Mouse (Mus musculus) spleen, adult 12 weeks (tissue): ENCODE measurements around the gene Crybb2.
A peak's percentile ranks its signal among the peaks of the same experiment; 100 is the strongest.

Source experiments
- DNase-seq: peaks from one replicate; pipeline ENCODE4 v3.0.0; 2022; ENCODE audit warnings: low spot score

Gene Crybb2

DNA sequence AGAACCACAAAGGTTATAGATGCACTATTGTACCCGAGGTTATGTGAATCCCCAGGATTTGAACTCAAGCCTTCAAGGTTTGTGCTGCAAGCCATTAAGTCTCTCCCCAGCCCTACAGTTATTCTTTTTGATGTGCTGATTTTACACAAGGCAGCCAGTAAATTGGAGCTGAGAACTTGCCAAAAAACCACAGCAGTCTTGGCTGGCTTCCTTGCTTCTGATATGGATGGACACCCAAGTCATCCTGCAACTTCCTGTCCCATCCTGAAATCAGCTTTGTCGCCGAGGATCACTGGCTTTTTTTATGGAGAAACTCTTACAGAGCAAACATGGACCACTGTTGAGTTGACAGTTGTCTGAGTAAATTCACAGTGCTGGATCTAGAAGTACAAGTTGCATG, 39.8 kb downstream of the Crybb2 start:
- no peak for DNase-seq

DNA sequence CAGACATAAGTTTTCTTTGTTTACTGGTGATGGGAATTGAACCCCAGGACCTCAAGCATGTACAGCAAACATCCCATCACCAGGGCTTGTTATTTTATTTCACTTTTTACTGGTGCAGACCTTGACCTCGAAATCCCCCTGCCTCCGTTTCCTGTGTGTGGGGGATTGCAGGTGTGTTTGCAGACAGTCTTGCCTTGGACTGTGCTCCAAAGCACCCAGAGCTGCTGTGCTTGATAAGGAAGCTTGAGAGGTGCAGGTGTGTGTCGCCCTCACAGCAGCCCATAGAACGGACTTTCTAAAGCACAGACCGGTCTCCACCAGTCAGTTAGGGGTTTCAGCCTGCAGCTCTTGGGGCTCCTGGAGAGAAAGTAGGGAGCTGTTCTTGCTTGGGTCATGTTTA, 43.2 kb downstream of the Crybb2 start:
- no peak for DNase-seq

DNA sequence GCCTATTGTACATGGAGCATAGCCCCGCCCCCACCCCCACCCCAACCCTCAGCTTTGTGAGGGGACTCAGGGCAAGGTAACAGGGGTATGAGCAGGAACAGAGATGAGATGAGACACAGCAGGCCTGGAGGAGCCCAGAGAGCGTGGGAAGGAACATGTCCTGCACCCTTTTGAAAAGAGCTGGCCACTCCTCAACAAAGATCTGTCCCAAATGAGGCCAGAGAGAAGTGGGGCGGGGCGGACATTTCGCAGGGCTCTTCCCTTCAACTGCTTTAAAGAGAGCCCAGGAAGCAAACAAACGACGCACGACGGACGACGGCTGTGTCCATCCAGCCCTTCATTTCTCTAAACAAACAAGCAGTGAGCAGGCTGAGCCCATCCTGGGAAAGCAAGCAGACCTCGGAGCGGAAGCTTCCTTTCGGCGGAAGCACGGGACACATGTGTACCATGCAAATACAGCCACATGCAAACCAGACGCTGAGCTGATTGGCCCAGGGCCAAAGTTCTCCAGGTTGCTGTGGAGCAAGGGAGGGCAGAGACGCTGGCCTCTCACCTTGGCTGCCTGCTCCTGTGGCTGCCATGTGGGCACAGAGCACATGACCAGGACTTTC, 45.7 kb downstream of the Crybb2 start:
- no peak for DNase-seq

DNA sequence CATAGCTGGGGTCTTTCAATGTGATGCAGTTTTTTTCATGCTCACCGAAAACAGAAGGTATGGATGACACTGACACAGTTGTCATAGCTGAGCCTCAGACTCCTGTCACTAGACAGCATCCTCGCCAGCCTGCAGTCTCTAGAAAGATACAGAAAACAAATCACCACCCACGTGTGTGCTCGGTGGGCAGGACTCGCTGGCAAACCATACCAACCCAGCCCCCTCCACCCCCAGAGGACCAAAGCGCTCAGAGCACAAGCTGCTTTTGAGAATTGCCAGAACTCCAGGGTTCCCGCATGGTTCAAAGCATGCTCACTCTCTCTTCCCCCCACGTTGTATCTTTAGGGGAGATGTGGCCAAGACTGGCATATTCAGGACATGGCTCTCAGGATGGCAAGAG, 51.7 kb downstream of the Crybb2 start:
- DNase-seq: no peak

DNA sequence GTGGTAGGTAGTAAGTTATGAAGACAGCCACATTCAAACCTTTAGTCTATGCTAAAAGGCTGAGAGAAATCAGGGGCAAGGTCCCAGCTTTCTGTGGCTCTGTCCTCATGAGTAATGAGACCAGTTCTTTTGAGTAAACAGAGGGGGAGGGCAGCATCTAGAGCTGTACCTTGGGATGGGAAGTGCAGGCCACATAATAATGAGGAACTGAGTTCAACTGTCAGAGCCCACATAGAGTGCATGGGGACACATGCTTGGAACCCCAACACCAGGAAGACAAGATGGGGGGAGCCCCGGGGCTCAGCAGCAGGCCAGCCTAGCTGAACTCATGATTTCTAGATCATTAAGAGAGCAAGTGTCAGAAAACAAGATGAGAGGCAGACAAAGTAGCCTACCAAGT, 52.9 kb downstream of the Crybb2 start:
- no peak for DNase-seq

DNA sequence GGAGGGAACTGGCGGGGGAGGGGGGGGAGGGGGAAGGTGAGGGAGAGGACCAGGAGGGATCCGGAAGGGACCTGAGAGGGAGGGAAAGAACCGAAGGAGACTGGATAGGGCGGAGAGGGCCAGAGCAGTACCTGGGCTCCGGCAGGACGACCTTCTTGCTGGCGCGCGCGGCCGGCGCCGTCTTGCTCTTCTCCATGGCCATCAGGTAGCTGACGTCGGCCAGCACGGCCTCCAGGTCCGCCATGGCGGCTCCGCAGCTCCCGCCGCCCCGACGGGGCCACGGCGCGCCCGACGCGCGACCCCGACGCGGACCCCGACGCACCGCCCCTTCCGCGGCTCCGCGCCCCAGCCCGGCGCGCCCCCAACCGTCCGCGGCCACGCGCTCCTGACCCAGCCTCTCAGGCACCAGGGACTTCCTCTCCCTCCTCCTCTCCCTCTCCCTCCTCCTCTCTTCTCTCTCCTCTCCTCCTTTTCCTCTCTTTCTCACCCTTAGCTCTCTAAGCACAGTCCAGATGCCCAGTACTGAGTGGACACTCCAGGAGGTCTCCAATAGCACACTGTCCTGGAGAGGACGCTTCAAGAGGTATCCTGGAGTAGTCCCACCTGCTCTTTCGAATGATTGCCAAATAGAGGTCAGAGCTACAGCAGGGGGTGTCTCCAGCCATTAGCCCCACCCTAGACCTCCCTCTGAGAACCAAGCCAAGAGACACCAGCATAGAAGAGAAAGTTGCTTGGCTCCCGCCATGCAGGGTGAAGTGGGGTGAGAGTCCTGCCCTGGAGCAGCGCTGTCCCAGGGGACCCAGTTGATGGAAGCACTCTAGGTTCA, 54.5 kb downstream of the Crybb2 start, which contains the start of gene Grk3:
Grk3 (minus strand) TSS at position 556 of the 826 bp plus-strand sequence.
- peak; percentile 5 for DNase-seq

DNA sequence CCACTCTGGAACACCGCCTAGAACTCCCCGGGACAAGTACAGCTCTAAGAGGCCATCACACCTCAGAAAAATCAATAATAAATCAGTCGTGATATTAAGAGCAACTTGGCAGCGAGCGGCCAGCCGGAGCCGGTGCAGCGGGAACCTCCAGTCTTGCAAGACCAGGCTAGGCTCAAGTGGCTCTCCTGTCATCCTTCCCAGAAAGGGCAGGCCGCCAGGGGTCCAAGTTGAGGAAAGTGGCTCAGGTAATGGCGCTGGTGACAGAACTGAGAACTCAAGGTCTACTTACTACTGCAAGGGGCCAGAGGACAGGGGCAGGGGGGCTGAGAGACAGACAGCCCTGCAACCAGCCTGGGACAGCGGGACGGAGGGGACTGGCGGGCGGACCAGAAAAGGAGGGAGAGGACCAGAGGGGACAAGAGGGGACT, 55.1 kb downstream of the Crybb2 start:
- DNase-seq: no peak

DNA sequence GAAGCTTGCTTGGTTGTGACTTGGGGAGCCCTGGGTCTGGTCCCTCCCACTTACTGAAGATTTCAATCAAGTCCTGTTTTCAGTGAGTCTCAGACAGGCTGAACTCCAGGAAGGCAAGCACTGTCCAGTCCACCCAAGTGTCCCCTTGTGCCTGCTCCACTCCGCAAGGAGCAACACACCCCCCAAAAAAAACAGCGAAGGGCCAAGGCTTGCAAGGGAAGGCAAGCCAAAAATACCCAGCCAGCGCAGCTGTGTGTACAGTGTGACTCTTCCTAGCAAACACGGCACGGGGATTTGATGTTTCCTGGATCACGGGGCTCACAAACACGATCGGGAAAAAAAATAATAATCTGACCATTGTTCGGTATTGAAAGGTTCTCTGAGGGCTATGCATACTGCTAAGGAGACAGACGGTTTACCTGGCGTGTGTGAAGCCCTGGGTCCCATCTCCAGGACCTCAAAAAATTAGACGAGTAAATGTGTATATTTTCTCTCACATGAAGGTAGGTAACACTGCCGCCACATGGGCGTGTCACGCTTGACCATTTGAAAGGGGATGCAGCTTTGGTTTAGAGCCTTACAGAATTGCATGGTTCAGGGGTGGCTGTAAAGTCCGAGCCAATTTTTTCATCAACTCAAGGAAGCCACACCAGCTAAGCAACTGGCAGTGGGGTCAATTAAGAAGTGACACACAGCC, 55.7 kb downstream of the Crybb2 start:
- no peak for DNase-seq

DNA sequence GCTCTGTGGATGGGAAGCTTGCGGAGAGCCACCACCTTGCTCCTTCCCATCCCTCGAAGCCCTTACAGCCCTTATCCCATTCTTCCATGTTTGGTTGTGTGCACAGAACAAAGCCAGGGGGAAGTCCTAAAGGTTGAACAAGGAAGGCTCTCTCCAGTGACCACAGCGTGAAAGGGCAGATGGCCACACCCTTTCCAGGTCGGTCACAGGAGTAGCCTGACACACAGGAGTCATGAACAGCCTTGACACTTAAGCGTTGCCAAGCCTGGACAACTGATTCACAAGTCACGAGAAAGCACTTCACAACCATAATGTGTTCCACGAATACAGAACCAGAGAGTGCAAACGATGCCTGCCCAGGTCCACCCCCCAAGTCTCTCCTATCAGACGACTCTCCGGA, 58.0 kb downstream of the Crybb2 start:
- no peak for DNase-seq

DNA sequence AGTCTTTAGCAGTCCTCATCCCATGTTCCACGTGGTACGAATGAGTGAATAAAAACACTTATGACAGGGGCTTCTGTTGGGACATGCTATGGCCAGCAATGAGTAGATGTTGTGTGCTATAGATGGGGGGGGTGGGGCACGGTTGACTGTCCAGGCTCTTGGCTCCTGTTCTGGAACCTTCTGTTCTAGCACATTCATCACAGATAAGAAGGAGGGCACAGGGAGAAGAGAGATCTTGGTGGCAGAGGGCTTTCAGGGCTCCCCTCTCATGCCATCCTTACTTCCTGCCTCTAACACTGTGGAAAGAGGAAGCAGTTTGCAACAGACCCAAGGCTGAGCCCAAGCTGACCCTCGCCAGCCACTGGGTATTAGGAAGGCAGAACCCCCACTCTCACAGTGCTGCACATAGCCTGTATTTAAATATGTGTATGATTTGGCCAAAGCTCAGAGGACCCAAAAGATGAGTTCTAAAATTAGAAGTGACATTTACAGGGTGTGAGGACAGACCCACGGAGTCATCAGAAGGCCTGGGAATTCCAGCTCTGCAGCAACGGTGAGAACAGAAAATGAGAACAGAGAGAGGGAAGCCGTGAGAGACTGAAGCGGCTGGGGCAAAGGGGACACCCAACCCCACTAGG, 60.6 kb downstream of the Crybb2 start:
- no peak for DNase-seq

DNA sequence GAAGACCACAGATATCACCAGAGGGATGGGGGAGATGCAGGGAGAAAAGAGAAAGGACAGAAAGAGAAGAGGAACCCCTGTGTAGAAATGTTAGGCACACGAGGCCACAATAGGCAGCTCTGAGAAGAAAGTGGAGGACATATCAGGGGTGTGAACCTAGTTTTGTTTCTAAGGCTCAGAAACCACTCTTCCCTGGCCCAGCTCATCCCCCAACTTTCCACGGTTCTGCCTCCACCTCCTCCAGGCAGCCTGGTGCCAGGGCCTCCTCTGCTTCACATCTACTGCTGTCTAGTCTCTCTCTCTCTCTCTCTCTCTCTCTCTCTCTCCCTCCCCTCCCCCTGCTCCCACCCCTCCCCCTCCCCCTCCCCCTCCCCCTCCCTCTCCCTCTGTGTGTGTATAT, 61.4 kb downstream of the Crybb2 start:
- DNase-seq: no peak
